Mouse (Mus musculus): ENCODE data around the gene Tcerg1l.

Tcerg1l gene

DNA sequence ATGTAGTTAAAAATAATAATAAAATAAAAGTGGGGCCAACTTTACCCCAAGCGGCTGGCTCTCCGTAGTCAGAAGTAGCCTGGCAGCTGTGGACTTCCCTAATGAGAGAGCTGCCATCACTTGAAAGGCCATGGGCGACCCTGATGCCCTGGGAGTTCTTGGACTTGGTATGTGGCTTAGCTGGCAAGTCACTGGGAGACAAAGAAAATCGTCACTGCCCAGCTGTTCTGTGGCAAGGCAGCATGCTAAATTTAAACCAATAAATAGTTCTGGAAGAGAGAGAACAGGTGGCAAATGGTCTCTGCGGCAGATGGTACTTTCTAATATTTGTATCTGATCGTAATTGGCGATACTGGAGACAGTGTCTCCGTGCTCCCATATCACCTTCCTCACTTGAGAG, 40.1 kb downstream of the Tcerg1l start:
- no peak for DNase-seq (ENCODE audit: low spot score in 2 of 2)

DNA sequence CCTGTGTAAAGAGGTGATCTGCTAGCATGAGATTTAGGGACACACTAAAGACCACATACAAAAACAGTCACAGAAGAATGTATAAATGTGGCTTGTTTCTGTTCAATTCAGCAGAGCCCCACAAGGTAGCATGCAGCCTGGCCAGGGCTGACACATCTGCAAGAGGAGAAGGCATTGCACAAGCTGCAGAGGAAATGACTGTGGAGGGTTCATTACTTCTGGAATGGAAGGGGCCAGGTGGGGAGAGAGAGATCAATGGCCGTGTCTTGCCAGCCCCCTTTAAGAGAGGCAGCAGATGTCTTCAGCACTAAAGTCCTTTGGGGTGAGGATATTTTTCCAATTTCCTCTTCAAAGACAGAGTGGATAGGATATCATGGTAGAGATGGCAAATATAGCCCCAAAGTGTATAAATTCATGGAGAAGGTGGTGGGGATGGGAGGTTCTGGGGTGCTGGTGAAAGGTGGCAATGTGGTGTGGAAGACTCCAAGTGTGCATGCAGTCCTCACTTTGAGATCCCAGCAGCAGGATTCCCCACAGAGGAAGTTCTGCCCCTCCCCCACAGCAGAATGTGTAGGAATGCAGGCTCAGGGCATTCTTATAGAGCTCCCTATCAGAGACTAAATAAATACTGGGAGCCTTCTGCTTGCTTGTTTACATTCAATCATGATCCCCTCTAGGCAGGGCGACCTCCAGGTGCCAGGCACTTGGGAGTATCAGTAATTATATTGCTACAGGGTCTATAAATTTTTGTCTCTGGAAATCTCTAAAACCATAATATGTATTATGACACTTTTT, 40.7 kb downstream of the Tcerg1l start:
- no peak for DNase-seq (ENCODE audit: low spot score in 2 of 2)

DNA sequence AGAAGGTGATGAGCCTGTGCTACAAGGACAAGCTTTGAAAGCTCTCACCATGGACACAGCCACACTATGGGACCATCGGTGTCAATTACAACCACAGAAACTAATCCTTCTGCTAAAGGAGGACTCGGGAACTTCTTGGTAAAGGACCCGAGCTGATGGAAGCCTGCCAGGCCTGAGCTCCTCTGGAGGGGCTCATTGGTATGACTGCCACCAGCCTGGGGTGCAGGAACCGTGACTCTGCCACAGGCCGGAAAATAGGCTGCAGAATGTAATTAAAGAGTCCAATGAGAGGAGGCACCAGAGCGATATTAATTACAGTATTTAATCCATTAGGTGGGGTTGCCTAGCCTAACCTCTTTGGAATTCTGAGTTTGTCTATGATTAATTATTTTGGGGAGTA, 52.1 kb downstream of the Tcerg1l start:
- DNase-seq (ENCODE audit: low spot score in 2 of 2), result peak; percentile 30 to 39

DNA sequence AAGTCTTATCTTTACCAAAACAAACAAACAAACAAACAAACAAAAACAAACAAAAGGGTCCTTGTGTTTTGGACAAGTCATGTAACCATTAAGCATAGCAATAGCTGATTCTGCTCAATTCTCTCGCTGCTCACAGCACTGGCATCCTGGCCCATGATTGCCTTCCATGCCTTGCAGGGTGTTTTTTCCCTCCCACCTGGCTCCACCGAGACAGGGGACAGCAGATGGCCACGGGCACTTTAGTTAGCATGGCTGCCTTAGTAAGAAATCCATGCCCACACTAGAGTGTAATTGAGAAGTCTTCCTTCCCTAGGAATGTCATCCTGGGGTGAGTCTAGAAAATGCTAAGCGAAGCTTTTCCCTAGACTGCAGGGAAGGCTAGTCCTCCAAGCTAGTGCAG, 59.1 kb downstream of the Tcerg1l start:
- DNase-seq (ENCODE audit: low spot score in 2 of 2), result no peak

DNA sequence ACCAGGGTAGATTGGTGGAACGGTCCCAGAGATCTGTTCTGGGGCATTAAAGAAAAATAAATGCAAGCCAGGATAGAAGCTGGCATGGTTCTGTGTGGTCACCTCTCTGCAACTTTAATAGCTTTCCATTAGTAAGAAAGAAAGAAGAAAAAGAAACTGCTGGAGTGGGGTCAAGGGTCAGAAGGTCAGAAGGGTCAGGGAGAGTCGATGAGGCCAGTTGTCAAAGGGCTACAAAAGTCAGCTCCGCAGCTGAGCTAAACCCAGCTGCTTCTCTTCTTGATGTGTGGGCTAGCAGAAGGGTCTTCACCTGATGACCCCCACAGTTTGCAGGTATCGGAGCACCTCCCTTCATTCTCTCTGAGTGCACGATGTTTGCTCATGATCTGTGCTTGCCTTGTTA, 59.6 kb downstream of the Tcerg1l start:
- DNase-seq (ENCODE audit: low spot score in 2 of 2), result no peak

DNA sequence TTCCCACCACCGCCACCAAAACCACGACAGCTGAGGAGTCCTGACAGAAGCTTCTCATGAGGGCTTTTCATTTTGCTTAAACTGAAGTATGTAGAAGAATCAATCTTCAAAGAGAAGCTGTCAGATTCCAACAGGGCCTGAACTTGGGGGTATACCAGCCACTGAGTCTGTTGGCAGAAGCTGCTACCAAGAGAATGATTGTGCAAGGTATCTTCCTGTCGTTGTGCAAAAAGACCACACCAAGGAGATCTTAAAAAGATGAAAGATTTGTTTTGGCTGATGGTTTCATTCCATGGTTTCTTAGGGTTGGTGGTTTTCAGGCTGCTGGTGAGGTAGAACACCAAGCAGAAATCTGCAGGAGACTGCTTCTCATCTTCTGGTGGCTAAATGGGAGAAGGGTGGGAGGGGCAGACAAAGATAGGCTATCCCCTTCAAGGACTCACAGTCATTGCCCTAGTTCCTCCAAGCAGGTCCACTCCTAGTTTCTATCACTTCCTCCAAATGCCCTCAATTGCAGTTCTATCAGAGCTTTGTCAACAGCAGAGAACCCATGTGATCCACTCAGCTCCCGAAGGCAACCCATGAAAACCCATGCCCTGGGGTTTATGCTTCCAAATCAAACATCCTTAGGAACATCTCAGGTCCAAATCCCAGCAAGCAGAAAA, 64.9 kb downstream of the Tcerg1l start:
- DNase-seq (ENCODE audit: low spot score in 2 of 2), result no peak

DNA sequence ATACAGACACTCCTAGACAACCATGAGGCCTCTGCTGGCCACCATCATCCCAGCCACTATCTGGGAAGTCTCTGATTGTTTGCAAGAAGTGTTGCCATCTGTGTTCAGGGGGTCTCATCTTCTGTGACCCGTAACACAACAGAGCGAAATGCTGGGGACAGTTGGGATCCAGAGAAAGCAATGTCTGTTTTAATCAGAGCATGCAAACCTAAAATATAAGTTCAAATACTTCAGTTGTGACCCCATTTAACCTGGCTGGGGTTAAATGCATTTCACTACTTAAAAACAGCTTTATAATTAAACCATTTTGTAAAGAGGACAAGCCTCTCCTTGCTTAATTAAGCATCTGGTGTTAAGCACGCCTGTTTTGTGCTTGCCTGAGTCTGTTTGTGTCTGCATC, 66.3 kb downstream of the Tcerg1l start:
- no peak for DNase-seq (ENCODE audit: low spot score in 2 of 2)

DNA sequence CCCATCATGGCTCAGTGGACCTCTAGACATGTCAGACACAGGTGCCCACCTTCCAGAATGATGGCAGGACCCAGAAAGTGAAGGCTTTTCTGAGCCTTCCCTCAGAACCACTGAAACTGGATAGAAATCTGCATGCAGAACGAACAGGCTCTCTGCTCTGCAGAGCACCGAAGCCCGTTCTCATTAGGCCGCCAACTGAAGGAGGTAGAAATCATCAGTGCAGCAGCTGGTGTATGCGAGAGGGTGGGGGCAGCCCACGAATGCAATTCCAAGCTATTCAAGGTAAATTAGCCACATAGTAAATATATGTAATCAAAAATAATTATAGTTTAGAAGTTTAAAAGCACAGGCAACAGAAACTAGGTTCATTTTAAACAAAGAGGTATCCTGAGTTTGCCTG, 68.9 kb downstream of the Tcerg1l start:
- DNase-seq (ENCODE audit: low spot score in 2 of 2), result peak; percentile 28 to 41

DNA sequence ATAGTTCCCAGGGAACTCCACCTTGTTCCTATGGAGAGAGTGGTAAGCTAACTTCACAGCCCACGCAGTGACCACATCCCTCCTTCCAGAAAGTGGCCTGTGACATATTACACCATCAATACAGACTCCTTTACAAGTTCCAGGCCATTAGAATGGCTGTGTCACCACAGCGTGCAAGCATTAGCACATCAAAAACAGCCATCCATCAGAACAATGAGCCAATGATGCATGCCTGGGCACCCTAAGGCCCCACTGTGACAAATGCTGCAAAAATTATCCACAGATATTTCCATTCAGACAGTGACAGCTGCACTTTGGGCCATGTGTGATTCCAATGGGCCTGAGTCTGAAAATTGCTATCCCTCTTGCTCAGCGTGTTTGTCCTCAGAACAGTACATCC, 70.8 kb downstream of the Tcerg1l start:
- no peak for DNase-seq (ENCODE audit: low spot score in 2 of 2)

DNA sequence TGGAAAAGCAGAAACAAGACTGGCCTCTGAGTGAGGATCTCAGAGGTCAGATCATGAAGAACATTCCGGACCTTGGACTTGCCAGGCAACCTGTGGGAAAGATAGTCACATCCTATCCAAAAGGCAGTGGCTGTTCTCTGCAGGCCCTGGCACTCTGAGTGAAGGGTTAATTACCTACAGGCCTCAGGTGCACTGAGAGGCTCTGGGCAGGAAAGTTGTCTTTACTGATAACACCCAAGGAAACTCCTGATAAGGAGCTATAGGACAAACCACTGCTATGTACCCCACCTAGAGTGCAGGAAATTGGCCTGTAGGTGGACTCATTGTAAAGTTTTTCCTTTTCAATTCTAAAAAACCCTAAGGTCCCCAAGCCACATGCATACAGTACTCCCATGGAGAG, 83.8 kb downstream of the Tcerg1l start:
- no peak for DNase-seq (ENCODE audit: low spot score in 2 of 2)

DNA sequence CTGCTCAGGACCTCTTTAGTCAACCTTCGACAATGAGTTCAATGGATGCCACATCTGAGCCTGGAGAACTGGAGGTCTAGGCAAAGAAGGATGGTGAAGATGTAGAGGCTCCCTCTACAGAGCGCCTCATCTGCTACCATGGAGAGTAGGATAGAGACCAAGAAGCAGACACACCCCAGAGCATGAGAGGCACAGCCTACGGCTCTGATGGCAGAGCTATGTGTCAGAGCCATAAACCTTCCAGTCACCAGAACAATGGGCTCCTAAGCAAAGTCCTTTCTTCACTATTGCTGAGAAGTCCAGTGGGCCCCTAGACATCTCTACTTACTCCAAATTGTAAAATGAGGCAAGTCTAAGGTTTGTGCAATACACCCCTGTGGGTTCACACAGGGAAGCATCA, 91.4 kb downstream of the Tcerg1l start:
- no peak for DNase-seq (ENCODE audit: low spot score in 2 of 2)

DNA sequence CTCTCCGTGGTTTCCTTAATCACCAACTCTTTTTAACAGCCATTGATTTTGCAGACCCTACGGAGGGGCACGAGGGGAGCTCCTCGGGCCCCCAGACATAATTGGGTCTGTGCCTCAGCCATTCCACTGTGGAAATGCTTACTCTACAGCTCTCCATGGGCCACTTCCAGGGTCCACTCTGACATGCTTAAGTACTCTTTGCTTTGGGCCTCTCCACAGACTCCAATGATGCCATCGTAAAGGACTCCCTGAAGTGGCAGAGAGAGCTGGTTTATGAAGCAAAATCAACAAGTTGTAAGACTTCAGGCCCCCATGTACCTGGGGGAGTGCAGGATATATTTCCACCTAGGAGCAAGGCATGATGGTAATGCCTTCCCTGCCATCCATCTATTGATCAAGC, 112.7 kb downstream of the Tcerg1l start:
- no peak for DNase-seq (ENCODE audit: low spot score in 2 of 2)

DNA sequence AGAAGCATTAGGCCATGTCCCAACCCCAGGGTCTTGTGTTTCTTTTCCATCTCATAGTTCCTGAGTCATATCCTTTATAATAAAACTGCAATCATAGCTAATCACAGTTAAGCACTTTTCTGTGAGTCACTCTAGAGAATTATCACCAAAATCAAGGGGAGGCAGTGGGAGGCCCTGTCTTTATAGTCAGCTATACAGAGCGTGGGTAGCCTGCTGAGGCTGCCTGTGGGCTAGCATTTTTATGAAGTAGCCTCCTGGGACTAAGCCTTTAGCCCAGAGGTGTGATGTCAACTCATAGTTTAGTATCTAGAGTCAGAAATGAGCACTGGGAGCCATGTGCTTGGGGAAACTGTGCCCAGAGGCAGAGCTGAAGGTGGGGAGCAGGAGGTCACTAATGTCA, 122.3 kb downstream of the Tcerg1l start:
- no peak for DNase-seq (ENCODE audit: low spot score in 2 of 2)

DNA sequence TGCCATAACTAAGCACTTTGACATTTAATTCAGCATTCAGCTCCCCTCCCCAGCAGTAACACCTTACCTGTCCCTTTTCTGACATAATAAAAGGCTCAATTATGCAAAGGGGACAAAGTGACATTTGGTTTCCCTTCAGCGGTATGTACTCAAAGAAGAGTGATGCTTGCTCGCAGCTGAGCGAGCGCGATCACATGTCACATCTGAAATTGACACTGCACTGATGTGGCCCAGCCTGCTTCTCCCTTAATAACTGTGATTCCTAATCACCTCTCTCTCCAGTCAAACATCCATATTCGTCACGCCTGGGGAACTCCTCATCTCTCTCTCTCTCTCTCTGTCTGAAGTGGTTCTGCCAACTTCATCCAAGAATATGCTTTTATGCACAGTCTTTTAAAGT, 126.2 kb downstream of the Tcerg1l start:
- DNase-seq (ENCODE audit: low spot score in 2 of 2), result no peak

DNA sequence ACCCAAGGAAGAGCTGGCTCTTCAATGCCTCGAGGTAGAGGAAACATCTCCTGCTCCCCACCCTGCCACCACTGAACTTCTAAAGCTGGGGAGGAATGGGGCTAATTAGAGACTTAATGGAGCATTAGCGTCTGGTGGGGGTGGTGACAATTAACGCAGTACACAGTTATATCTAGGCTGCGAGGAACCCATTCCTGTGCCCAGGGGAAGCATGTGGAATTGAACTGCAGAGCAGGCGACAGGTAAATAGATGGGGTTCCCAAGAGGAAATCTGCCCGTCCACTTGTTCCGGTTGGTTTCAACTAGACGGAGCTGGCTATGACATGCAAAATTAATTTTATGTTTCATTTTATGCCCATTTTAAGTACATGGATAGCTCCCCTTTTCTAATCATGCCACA, 128.1 kb downstream of the Tcerg1l start:
- no peak for DNase-seq (ENCODE audit: low spot score in 2 of 2)

DNA sequence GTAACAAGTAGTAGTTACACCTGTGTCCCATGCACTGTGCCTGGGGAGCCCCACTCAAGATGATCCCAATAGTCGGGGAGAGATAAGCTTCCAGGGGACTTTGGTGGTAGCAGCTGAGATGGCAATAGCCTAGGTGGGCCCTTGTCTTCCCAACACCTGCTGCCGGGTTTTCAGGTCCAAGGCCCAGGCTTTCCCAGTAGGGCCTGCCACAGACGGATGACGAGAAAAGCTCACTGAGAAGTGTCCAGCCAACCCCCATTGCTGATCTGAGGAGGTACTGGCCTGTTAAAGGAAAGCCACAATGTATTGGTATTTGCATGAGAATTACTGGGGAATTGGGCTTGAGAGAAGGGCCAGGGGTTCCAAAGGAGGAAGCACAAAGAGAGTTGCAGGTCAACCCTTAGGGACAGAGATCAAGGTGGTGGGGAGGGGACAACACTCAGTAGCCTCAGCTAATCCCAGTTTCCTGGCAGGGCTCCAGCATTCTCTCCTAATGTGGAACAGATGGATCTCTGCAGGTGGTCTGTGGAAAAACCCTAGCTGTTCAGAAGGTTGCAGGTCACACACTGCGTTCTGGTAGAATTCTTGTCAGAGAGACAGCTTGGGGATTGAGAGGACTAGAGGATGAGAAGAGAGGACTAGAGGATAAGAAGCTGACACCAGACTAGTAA, 129.4 kb downstream of the Tcerg1l start:
- peak; percentile 24 to 32 for DNase-seq (ENCODE audit: low spot score in 2 of 2)

DNA sequence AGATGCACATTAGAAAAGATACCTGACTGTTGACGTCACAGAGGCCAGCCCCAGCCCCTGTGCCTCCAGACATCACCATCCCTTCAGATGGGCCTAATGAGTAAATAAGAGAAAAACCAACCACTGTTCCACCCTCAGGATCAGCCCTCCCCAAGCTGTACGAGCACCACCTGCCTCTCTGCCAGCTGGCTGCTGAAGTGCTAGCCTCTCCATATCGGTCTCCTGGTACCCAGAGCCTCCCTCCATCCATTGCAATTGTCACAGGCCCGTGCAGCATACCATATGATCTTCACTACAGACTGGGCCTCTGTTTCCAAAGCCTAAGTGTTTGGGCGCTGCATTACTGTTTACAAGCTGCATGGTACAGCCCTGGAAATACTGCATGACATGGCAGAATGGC, 148.9 kb downstream of the Tcerg1l start:
- no peak for DNase-seq (ENCODE audit: low spot score in 2 of 2)

DNA sequence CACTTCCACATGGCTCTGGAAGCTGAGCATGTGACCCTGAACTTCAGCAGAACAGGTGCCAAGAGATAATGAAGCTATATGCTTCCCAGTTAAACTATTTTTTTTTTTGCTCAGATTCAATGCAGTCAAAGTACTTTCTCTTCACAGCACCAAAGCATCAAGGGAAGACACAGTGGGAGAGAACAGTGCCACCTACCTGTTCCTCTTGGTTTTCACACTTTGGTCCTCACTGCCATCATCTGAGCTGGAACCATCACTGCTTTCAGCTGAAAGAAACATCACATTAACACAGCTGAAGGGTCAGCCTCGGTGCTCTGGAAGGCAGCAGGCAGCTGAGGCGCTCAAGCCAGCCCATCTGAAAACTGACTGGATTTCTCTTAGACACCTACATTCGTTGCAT, 149.4 kb downstream of the Tcerg1l start:
- DNase-seq (ENCODE audit: low spot score in 2 of 2), result peak; percentile 33 to 38

DNA sequence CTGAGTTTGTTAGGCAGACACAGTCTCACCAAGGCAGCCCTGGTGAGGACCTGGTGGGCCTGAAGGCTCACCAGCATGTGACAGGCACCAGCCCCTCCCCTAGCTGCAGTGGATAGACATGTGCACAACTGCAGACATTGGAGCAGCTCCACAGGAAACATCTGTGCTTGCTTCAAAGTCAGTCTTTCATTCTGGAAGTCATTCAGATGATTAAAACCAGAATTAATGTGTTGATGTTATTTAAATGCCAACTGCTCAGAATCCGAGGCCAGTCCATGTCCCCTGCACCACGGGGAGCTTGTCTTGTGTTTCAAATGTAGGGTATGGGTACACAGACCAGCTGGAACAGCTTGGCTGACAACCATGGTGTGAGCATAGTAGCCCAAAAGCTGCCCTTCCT, 150.8 kb downstream of the Tcerg1l start:
- DNase-seq (ENCODE audit: low spot score in 2 of 2), result peak in 1 of 2 experiments; percentile 31

DNA sequence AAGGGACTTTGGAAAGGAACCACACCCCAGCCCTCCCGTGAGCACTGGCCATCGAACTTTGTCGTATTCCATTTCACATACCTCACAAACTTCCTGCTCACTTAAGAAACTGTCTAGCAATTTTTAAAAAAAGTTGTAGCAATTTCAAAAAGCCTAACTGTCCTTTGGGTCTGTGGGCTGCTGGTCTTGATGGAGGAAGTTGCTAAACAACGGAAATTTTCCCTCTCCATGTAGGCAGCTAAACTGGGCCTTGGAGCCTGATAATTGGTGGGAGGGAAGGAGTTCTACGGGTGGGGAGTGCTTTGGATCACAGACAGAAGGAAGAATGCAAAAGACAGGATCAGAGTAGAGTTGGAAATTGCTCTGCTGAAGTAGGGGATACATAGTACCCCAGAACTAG, 155.3 kb downstream of the Tcerg1l start:
- no peak for DNase-seq (ENCODE audit: low spot score in 2 of 2)

DNA sequence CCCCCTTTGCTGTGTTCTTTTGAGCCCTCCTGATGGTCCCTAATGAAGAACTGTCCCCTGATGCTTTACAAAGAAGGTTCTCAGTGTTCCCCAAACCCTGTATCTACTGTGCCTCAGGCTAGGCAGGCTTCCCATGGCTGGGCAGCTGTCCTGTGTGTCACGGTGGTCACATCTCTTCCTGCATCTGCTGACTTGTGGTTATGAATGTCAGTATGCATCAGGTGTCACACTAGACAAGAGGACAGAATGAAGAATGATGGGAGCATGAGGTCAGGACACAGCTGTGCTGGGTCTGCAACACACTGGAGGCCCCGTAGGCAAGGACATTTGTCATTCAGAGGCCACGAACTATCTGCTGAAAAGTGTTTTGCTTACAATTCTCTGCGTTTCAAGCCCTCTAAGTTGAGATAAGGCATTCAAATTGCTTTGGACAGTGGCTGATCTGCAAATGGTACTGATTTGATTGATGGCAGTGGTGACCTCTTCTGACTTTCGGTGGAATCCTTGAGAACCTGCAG, 159.8 kb downstream of the Tcerg1l start:
- no peak for DNase-seq (ENCODE audit: low spot score in 2 of 2)

DNA sequence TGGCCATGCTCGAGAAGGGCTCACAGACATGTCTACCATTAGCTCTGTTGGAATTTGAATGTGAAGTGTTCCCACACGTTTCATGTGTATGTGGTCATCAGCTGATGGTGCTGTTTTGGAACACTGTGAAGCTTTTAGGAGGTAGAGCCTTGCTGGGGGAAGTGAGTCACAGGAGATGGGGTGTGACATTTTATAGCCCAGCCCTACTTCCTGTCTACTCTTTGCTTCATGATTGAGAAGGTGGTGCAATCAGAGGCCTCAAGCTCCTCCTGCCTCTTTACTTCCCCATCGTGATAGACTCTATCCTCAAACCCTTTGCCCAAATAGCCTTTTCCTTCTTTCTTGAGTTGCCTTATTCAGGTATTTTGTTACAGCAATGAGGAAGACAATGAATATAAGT, 173.3 kb downstream of the Tcerg1l start:
- DNase-seq (ENCODE audit: low spot score in 2 of 2), result no peak

DNA sequence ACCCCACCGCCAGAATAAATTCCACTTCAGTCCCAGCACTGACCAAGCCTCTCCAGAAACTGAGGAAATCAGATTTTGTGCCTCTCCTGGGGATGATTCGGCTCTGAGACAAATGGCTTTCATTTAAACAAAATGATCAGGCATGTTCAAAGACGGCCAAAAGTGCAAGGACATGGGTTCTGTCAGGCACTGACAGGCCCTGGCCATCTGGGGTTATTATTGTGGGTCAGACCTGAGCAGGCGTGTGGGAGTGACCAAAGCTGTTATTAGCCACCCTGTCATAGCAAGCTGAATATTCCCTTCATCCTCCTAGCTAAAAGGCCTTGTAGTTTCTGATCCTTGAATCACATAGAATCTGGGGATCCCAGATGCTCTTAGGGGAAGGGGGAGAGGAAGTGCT, 174.6 kb downstream of the Tcerg1l start:
- no peak for DNase-seq (ENCODE audit: low spot score in 2 of 2)
